Mouse (Mus musculus): Measurements from ENCODE around the gene Csnk1d.

Csnk1d gene

GRCm38 (mm10) chr11:120987608-120988007 is 3.5 kb downstream of the Csnk1d start:
- no peak for DNase-seq (ENCODE audit: low read depth, low spot score)

- no peak for DNase-seq (ENCODE audit: low read depth, low spot score)
Measured at GRCm38 (mm10) chr11:120984448-120985330, 6.4 kb downstream of the Csnk1d start.

GRCm38 (mm10) chr11:120982459-120982858 is 8.7 kb downstream of the Csnk1d start:
- DNase-seq (ENCODE audit: low read depth, low spot score): no peak

GRCm38 (mm10) chr11:120981661-120982060 is 9.5 kb downstream of the Csnk1d start:
- DNase-seq (ENCODE audit: low read depth, low spot score): no peak

GRCm38 (mm10) chr11:120980427-120981035 is 10.6 kb downstream of the Csnk1d start:
- no peak for DNase-seq (ENCODE audit: low read depth, low spot score)

GRCm38 (mm10) chr11:120979711-120980426 is 11.3 kb downstream of the Csnk1d start:
- no peak for DNase-seq (ENCODE audit: low read depth, low spot score)

- no peak for DNase-seq (ENCODE audit: low read depth, low spot score)
Measured at GRCm38 (mm10) chr11:120973318-120973717, 17.8 kb downstream of the Csnk1d start.

GRCm38 (mm10) chr11:120971237-120971636 is 19.9 kb downstream of the Csnk1d start:
- DNase-seq (ENCODE audit: low read depth, low spot score): no peak

GRCm38 (mm10) chr11:120969742-120970141 is 21.4 kb downstream of the Csnk1d start:
- no peak for DNase-seq (ENCODE audit: low read depth, low spot score)

GRCm38 (mm10) chr11:120965587-120965986 is 25.5 kb downstream of the Csnk1d start:
- no peak for DNase-seq (ENCODE audit: low read depth, low spot score)

- no peak for DNase-seq (ENCODE audit: low read depth, low spot score)
Measured at GRCm38 (mm10) chr11:120964195-120965157, 26.7 kb downstream of the Csnk1d start.

GRCm38 (mm10) chr11:120962909-120963308 is 28.2 kb downstream of the Csnk1d start:
- DNase-seq (ENCODE audit: low read depth, low spot score): no peak

- DNase-seq (ENCODE audit: low read depth, low spot score): no peak
Measured at GRCm38 (mm10) chr11:120962050-120962771, 28.9 kb downstream of the Csnk1d start.

- DNase-seq (ENCODE audit: low read depth, low spot score): no peak
Measured at GRCm38 (mm10) chr11:120961594-120961993, 29.5 kb downstream of the Csnk1d start.

GRCm38 (mm10) chr11:120960248-120960647 is 30.9 kb downstream of the Csnk1d start:
- no peak for DNase-seq (ENCODE audit: low read depth, low spot score)

- DNase-seq (ENCODE audit: low read depth, low spot score): no peak
Measured at GRCm38 (mm10) chr11:120959564-120959963, 31.6 kb downstream of the Csnk1d start.

- no peak for DNase-seq (ENCODE audit: low read depth, low spot score)
Measured at GRCm38 (mm10) chr11:120959066-120959465, 32.1 kb downstream of the Csnk1d start.

- DNase-seq (ENCODE audit: low read depth, low spot score): no peak
Measured at GRCm38 (mm10) chr11:120957731-120958257, 33.3 kb downstream of the Csnk1d start.

- DNase-seq (ENCODE audit: low read depth, low spot score): no peak
Measured at GRCm38 (mm10) chr11:120957052-120957451, 34.1 kb downstream of the Csnk1d start.

- DNase-seq (ENCODE audit: low read depth, low spot score): no peak
Measured at GRCm38 (mm10) chr11:120955701-120956100, 35.4 kb downstream of the Csnk1d start.

Data from mesoderm, embryonic 11.5 days (tissue).